Mouse (Mus musculus): ENCODE measurements at regions not wholly inside any gene's neighbourhood (a gene's known extent, or its start where the extent isn't known, plus 50 kb on each side); places are given as distances from the start of the nearest gene placed in this dataset.
A peak's percentile ranks its signal among the peaks of the same experiment; 100 is the strongest.

DNA sequence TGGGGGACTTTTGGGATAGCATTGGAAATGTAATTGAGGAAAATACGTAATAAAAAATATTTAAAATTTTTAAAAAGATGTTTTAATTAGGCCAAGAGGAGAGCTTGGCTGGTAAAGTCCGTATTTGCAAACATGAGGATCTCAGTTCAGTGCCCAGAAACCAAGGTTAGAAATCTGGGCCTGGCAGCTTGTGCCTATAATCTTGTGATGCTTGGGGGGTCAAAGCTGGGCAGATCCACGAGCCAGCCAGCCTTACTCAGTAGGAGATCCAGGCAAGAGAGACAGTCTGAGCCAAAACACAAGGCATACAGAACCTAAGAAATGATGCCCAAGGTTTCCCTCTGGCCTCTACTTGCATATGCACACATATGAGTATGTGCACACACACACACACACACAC is 54.1 kb upstream of the Cxadr start:
- no peak for DNase-seq

DNA sequence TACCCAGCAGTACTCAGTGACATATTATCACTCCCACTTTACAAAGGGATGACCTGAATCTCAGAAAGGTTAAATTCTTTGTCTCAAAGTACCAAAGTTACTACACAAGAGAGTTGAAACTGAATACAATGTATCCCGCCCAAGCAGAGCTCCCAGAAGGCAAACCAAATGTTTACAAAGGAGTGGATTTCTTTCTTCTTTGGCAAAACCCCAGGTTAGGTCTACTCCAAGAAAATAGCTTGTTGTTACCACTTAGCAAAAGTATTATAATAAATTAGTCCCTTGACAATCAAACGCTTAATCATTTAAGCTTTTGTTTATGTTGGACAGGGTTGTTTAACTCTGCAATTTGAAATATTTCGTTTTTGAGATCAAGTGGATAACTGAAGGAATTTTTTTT is 58.6 kb upstream of the Cxadr start:
- no peak for DNase-seq

DNA sequence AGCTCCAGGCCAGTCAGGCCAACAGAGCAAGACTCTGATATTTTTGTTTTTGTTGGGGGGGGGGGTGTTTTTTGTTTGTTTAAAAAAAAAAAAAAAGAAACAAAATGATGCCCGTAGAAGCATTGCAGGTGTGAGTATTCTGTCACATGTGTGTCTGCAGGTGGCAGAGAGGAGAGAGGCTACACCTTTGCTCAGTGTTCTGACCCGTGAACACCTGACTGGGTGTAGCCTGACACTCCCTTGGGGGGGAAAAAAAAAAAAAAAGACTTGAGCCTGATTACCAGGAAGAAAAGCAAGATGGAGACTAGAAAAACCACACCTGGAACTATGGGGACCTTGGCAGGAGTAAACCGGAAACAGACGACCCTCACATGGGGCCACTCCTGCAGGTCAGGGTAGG is 61.1 kb upstream of the Cxadr start:
- no peak for DNase-seq

DNA sequence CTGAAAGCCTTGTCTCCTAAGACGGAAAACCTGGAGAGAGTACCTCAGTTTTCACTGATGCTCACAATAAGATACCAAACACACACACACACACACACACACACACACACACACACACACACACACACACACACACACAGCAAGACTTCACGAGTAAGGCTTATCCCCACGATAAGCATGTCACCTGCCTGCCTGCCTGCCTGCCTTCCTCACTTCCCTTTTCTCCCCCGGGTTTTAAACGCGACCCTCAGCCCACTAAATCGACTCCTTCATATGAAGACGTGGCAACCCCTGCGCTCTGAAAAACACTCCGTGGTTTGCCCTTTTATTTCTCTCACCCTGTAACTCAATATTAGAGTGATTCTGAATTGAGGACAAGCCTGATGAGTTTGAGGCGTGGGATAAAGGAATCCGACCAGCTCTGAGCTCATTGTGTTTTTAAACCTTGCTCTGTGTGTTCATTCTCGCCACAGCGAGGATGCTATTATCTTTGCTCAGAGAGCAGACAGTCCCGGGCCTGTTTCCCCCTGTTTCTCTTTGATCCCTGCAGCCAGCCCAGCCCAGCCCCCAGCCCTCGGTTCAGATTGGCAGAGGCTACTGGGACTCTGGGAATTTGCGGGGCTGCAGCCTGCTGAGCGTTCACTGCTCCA is 63.1 kb upstream of the Cxadr start:
- DNase-seq, result no peak

DNA sequence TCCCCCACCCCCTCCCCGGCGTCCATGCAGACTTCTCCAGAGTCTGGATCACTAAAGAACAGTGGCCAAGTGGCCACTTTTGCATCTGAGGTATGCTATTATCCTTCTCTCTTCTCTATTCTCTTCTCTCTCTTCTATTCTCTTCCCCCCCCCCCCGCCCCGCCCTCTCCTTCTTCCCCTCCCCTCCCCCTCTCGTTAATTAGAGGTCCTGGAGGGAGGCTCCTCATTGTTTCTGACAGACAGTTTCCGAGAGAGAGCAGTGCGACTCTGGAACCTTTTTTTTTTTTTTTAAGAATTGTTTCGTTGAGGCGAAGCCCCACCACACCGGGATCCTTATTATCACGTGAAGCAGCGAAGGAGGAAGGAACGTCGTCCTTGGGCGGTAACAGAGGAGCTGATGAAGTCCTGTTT is 63.6 kb upstream of the Cxadr start:
- no peak for DNase-seq

DNA sequence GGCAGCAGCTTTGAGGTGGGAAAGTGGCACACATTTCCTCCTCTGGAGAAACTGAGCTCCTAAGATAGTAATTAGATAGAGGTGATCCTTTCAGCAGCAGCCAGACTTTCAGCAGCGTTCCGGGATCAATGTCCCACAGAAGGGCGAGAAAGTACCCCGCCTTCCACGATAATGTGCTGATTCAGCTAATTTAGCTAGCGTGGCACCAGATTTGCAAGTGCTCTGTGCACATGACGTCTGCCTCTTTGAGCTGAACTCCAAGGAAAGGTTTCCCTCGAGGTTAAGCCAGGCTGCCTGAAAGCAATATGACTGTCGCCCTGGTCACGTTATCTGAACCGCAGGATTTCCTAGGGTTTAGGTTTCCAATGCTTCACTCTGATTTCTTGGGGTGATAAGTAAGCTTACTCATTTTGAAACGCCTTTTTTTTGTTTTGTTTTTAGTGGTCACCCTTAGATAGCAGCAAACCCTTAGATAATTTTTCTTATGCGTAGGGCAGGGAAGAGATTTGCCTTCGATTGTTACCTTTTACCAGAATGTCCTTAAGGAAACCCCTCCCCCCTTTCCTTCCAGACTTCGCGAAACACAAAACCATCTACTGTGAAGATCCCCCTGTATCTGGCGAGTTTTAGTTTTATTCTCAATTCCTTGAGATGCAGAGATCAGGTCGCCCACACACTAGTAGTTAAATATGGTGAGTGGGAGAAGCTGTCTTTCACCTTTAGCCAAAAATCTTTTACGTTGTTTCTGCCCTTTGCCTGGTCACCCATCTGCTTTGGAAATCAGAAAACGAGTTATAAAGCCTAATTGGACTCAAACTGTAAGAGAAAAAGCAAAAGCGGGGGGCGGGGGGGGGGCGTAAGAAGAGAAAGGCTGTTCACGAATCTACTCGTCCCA is 64.3 kb upstream of the Cxadr start:
- DNase-seq, result no peak

DNA sequence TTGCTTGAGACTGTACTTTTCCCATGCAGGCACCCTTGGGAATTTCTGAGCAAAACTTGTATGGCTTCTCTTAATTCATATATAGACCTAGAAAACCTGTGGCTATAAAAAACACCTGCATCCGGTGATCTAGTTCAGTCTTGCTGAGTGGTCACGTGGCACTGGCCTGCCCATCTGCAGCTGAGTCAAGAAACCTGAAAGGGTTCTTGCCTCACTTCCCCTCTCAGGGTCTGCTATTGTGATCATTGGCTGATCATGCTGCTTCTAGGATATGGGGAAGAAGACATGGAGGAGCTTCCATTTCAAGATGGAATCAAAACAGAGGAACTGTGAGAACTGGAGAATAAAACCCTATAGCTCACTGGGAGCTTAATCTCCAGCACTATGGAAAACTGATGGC is 69.1 kb upstream of the Cxadr start:
- DNase-seq, result no peak

DNA sequence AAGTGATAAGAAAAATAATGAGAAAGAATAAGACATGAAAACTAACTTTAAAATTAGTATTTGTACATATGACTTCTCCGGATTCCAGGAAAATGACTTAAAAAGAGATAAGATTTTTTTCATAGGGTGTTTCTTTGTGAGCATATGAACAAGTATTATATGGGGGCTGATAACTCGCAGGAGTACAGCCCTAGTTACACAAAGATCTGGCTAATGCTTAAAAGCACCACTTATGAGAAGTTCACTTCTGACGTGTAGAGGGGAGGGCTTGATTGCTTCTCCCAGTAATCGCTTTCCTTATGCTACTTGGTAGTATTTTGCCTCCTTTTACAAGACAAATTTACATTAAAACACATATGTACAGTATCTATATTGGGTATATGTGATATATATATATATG is 72.3 kb upstream of the Cxadr start:
- DNase-seq, result no peak

DNA sequence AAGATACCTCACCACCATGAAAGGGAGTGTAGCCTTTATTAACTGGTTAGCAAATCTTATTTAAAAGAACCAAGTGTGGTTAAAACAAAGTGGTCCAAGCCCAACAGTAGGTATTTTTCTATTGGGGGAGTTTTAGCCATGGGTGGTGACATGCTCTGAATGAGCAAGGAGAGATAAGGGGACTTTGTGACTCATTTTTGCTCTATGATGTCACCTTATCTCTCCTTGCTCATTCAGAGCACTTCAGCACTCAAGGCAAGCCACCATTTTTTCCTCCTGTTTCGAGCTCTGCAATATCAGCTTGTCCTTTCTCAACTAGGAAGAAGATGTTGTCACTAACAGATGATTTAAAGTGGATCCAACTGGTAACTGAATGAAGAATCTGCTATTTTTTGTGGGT is 78.9 kb upstream of the Cxadr start:
- DNase-seq, result no peak

DNA sequence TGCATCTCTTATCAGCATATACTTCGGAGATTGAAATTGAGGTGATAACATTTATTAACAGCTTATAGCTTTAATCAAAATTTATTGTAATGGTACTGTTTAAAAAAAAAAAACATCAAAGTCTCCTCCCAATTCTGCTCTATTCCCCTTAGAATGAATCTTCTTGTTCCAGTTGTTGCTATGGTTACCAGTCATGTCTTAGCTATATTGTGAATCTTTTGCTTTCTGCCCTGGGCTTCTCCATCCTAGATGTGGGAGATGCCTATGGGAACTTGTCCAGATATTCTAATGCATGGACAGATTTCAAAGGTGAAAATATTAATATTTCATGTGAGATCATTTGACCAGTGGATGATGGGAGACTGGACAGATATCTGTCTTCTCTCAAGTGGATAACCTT is 79.5 kb upstream of the Cxadr start:
- no peak for DNase-seq

DNA sequence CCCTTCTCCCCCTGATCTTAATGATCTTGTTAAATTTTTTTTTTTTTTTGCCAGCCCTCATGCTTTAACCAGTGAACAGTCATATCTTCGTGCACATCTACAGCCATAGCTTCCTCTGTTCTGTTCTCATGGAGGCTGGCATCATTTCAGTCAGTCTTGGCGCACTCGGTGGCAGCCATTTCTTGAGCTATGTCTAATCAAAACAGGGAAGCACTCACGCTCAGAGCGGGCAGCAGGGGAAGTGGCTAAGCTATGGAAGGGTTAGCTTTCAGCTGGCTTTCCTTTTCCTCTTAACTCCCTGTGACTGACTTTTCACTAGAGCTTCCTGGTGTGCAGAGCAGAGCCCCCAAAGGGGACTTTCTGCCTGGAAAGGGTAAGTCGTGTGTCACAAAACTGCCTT is 83.7 kb upstream of the Cxadr start:
- no peak for DNase-seq

DNA sequence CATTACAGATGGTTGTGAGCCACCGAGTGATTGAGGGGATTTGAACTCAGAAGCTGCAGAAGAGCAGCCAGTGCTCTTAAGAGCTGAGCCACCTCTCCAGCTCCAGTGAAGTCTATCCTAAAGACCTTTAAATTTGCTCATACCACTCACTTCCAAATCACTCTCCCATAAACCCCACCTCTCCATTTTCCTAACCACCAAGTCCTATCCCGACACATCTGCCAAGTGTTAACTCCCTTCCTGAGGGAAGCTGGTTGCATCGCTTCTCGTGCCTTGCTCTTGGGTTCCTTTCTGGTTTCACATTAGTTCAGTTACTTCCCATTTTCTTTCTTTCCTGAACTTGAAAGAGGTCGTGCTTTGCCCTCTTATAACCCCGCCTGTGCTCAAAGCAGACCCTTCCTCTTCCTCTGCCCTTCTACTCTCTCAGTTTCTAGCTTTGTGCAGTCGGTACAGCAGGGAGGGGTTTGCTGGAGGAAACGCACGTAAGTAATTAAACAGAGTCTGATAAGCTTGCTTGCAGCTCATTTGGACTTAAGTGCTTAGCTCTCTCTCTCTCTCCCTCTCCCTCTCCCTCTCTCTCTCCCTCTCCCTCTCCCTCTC is 84.4 kb upstream of the Cxadr start:
- no peak for DNase-seq

DNA sequence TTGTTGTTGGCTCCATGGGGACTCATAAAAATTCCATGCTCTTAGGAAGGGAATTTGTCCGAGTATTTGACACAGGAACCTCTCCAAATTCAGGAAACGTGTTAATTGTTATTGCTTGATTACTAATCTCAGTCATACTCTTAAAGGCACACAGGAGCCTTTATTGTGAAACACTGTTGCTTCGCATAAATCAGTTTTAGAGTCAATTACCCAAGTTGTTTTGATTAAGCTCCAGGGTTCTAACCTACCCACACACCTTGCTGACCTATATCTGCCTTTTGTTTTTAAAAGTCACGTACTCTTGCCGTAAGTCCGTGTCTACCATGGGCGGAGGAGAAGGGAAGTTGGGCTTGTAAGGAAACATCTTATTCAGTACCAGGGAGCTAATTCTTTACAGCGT is 89.6 kb upstream of the Cxadr start:
- DNase-seq, result no peak

DNA sequence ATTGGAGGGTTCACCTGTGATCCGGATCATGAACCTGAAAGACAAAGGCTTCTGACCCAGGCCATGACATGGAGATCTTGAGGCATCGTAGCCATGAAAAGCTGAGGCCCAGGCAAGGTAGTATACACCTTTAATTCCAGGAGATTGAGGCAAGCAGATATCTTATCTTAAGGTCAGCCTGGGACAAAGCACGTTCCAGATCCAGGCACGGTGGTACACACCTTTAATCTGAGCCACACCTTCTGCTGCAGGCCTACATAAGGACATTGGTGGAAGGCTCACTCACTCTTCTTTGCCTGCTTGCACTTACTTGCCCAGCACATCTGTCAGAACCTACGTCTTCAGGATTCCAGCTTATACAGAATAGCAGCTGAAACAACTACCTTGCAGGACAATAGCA is 93.0 kb upstream of the Cxadr start:
- no peak for DNase-seq

DNA sequence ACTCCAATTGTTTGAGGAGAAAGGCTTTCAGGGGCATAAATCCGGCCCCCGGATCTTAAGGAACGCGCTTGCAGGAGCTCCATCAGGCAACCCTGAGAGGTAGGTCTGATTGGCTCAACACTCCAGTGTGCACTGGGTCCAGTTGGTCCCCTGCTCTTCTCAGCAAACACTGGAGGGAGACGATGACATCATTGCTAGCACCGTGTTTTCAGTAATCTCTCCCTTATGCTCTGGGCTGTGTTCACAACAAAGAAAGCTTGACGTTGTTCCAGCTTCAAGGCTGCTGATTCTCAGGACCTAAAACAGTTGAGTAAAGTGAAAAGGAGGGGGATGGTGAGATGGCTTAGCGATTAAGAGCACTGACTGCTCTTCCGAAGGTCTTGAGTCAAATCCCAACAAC is 97.0 kb upstream of the Cxadr start:
- no peak for DNase-seq

DNA sequence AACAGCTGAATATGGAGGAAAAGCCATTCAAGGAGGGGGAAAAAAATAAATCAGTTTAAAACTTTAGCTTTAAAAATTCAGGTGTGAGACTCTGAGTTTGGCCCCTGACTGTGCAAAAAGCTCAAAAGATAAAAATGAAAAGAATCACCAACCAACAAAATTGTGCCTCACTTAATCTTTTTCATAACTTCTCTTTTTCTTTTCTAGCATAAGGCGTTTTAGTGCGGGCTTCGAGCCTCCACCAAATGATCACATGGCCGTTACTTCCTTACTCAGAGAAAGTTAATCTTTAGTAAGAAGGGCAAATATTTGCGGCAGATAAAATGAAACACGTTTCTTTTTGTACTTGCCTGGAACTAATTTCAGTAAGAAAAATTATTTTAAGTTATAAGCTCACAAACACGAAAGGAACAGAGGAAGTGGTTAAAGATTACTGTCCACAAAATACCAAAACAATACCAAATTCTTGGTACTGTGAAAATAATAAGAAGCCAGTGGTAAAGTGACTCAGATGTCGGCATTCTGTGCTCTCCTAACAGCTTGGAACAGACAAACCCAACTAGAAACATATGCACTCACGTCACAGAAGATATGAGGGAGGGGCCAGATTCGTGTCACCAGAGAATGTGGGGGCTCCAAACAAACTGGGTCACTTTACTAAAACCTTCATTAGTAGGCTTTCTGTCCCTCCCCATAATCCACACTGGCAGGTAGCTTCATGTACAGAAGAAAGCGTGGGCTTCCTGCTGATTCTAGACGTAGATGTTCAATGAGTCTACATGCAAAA is 101.1 kb upstream of the Cxadr start:
- no peak for DNase-seq

DNA sequence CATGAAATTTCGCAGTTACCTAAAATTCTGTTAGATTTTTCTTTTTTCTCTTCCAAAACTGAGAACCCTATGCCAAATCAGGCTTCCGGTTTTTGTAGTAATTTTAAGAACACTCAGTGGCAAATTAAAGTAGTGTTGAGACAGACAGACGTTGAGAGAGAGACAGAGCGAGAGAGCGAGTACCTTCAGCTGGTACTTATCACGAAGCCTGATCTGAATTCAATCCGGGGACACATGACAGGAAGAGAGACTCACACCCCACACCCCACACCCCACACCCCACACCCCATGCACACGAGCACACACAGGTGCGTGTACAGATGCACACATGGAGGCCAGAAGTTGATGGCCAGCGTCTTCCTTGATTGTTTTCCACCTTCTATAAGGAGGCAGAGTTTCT is 102.0 kb upstream of the Cxadr start:
- DNase-seq, result no peak

DNA sequence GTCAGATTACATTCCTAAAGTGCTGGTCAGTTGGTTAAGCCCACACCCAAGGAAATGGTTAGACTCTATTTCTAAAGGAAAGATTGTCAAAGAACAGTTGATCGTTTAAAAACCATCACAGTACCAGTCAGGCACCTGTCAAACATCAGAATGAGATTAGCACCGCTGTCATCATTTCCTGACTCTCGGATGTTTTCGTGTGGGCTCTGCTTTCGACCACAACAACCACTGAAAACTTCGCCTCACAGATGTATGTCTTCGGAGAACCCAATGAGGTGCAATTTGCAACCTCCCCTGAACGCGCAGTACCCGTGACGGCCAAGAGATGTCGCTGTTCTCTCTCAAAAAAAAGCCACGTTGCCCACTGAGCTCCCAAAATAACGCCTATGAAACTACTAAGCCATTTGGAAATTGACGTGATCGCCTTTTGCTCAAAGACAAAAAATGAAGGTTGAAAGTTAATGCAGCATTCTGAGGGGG is 102.6 kb upstream of the Cxadr start:
- DNase-seq, result peak; percentile 72

DNA sequence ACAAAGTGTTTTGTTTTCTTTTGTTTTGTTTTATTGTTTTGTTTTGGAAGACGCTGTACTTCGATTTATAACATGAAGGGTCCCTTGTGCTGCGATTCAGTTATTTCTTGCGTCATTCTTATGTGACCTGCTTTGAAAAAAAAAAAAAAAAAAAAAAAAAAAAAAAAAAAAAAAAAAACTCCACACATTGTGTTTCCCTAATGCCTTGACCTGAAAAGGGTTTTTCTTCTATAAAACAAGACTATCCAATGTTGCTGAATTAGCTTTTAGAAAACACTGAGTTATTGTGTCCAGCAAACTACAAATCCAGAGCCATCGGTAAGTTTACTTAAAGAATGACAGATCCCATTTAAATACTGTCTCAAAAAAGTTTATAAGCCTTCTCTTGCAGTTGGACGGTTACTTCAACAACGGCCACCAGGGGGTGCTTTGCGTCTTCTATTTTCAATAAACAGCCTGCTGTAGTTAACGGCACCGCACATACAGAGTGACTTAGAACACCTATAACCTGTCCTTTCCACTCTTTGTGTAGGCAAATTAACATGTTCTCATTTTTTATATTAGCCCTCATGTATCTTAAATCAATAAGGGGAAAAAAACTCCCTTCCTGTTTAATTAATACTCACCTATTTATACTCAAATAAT is 103.9 kb upstream of the Cxadr start:
- DNase-seq, result peak; percentile 84

DNA sequence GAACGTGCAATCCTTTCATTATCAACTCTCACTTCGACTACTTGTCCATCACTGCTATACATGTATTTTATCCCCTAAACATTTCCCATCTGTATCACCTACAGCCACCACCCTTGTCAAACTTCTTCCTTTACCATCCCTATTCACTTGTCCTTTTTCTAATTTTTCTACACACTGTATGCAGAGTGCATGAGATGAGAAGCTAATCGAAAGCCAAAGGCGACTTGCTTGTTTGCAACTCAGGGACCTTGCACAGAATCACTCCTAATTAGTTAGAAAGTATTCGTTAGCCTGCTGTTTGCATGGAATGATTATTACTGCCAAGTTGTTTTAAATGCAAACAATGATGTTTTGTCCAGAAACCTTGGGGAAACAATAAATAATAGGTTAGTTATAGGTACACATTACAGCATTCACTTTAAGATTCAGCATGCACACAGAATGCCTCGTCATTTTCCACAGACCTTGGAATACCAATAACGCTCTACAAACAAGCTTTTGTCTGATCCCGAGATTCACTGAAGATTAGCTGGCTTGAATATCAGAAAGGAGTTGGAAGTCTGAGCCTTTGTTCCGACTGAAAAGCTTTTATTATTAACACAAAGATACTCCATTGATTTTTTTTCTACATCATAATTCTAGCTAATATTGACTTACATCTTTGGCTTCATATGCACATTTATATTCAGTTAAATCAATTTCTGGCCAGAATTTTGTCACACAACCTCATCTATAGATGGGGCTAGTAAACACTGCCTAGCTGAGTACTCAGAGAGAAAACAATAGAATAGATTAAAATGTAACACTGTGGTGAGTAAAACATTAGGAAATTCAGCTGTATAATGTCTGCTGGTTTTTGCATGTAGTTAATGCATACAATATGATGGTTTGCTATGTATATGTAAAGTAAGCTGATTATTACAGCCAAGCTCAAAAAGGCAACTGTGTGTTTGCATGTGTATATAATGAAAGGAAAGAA is 130.4 kb upstream of the Cxadr start:
- DNase-seq, result no peak

DNA sequence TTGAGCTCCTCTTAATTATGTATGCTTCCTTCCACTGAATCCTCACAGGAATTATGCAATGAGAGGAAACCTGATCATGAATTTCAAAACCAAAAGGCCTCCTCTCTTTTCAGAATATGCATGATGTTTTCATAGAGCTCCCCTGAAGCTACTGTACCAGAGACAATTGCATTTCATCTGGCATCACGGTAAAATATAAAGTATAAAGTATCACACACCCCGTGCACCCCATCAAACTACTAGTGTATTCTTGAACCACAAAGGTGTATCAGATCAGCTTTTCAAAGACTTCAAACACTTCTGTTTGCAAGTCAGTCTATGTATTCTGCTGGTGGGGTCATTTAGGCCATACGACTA is 144.4 kb upstream of the Cxadr start:
- no peak for DNase-seq

All from adrenal gland, postnatal 25 days (tissue).